18 mouse cellular contexts compared by ENCODE assay signal in genomic region chr8:106907450-106907849, GRCm38 (mm10). TPM values are rescaled to one million over a fixed set of nuclear protein-coding genes. Genes with fewer than 3 reads are reported as not detected.
"Had no signal": no experiment of that assay in that cellular context is flagged by ENCODE, and none has a peak within 500 bp of the region (broad histone marks: within the 10 kb centered on the region; RNA-seq: fewer than 3 reads in every experiment).

No protein-coding gene starts in this region.

- ATAC-seq: lung, postnatal 0 days had no signal

- DNase-seq: kidney, postnatal 14 days; layer of hippocampus, adult 9-11 months; lung, adult 2 months; lung, postnatal 4 days; midbrain, embryonic 14.5 days; retina, postnatal 1 day; right cerebral cortex, postnatal 4 days; spleen, adult 18-20 months; thymus, adult 18-20 months; thymus, postnatal 14 days had no signal

- H3K27ac ChIP-seq: kidney, embryonic 15.5 days; limb, embryonic 10.5 days; liver, embryonic 15.5 days; midbrain, embryonic 10.5 days had no signal

- H3K4me3 ChIP-seq: kidney, embryonic 15.5 days; limb, embryonic 10.5 days; liver, embryonic 15.5 days; midbrain, embryonic 10.5 days; myocyte had no signal

- H3K9me3 ChIP-seq: kidney, embryonic 15.5 days; limb, embryonic 10.5 days; liver, embryonic 15.5 days; midbrain, embryonic 10.5 days had no signal

- H3K9ac ChIP-seq: kidney, embryonic 15.5 days; liver, embryonic 15.5 days had no signal

- H3K4me1 ChIP-seq: limb, embryonic 10.5 days; liver, embryonic 15.5 days; midbrain, embryonic 10.5 days had no signal

- H3K4me2 ChIP-seq: kidney, embryonic 15.5 days; liver, embryonic 11.5 days; liver, embryonic 15.5 days had no signal

- H3K27me3 ChIP-seq: kidney, embryonic 15.5 days; liver, embryonic 15.5 days had no signal

RNA-seq across cellular contexts. Expression of gene Has3, which starts 37.4 kb away (rescaled TPM):
- total RNA-seq: megakaryocyte, adult 5-6 weeks had no signal
